Mouse (Mus musculus) activated CD4-positive, CD25-positive, alpha-beta regulatory T cell, adult 4 months (primary cell): ENCODE data around the gene AC129217.1. TPM values are rescaled to one million over a fixed set of nuclear protein-coding genes. Genes with fewer than 3 reads are reported as not detected.
"Not testable (repeated sequence)": the region's sequence is repeated elsewhere in the genome, so short reads cannot be mapped to it uniquely, and the experiment has no call there.

Experiments used
- ATAC-seq: one replicate; pipeline ENCODE4 v1.8.0; 2017
- polyA plus RNA-seq, 2 experiments: library from polyadenylated mRNA; unstranded; fragments of 100-300 nt; shearing (Covaris generic); gene quantifications; one replicate each; pipeline ENCODE4 v1.2.1; 2017

AC129217.1 gene
- polyA plus RNA-seq, 2 experiments from 2014 or later = not detected

DNA sequence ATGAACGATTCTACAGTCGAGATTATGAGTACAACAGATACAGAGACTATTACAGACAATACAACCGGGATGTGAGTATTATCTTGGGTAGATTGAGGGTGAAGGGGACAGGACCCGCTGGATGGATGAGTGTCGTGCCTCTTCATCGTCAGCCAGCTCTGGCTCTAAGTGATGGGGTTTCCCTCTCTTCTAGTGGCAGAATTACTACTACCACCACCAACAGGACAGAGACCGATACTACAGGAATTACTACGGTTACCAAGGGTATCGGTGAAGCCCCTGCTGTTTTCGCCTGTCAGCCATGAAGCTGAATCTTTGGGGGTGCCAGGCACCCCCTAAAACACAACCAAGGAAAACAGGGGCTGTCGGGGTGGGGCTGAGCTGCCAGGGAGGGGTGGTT lies 1.7 kb downstream of the AC129217.1 start:
- no peak for ATAC-seq

DNA sequence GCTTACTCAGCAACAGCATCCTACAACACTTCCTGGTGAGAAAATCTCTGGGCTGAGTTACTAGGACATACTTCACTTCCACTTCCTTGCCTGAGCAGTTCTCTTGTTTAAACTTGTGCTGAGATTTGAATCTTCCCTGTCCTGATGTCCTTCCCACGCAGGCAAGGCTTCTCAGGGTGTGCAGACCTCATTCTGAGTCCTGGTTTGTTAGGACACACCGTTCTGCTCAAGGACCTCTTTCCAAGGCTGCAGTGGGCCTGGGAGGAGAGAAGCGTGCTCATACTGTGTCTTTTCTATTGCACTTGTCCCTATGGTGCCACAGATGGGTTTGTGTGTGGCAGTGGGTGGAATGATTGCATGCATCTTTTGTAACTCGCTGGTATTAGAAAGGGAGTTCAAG lies 3.4 kb downstream of the AC129217.1 start:
- no peak for ATAC-seq

DNA sequence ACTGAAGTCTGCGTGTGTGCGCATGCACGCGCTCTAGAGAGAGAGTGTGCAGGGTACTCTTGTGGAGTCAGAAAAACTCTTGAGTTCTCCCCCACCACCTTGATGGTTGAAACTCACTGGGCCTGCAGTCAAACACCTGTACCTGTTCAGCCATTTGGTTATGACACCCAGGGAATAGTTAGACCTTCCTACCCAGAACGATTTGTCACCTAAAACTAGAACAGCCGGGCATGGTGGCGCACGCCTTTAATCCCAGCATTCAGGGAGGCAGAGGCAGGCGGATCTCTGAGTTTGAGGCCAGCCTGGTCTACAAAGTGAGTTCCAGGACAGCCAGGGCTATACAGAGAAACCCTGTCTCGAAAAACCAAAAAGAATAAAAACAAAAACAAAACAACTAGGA lies 6.8 kb downstream of the AC129217.1 start:
- ATAC-seq = not testable (repeated sequence)

DNA sequence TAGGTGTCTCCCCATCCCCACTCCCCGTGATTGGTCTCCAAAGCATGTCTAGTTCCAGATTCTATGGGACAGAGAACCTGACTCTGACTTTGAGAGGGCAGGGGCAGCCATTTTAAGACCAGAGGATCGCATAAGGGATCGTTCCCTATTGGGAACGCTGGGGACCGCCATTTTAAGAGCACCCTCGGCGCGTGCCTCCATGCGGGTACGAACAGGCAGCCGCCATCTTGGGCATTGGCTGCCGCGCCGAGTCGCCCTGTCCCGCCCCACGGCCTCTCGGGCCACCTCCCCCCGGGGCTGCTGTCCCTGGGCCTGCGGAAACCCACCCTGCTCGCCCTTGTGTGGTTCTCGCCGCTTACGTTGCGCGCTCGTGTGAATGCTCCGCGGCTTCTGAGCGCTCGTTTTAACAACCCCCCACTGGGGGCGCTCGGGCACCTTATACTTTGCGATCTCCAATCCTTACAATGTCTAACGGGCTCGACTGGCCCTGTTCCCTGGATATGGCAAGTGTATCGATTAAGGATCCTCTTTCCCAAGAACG lies 7.7 kb downstream of the AC129217.1 start, which contains the start of gene Bscl2:
TSS of gene Bscl2 (plus strand) at position 217 of the 541 bp plus-strand sequence.
- peak; percentile 67 for ATAC-seq

DNA sequence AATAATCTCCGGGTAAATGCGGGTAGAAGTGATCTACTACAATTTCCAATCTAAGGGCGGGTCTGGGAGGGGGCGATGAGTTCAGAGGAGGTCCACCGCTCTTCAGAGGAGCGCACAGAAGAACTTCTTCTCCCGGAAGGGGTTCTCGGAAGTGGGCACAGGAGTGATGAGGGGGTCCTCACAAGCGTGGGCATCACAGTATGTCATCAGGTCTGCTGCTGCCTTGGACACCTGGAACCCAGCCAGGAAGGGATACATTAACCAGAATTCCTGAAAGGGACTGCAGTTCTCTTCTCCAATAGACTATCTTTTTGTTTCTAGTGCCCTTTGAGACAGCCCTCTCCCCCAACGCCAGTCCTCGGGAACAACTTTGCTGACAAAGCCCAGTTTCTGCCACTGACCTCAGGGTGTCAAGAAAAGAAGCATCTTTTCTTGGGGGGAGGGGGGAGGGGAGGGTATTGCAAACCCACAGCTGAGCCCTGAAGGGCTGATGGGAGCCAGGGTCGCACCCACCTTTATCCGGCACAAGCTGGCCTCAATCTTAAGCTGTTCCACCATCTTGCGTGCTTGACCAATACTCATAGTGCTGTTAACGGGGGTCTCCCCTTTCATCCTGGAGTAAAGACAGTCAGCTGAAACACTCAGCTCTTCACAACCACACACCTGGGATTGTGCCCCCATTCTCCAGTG lies 8.6 kb downstream of the AC129217.1 start:
- ATAC-seq = no peak

DNA sequence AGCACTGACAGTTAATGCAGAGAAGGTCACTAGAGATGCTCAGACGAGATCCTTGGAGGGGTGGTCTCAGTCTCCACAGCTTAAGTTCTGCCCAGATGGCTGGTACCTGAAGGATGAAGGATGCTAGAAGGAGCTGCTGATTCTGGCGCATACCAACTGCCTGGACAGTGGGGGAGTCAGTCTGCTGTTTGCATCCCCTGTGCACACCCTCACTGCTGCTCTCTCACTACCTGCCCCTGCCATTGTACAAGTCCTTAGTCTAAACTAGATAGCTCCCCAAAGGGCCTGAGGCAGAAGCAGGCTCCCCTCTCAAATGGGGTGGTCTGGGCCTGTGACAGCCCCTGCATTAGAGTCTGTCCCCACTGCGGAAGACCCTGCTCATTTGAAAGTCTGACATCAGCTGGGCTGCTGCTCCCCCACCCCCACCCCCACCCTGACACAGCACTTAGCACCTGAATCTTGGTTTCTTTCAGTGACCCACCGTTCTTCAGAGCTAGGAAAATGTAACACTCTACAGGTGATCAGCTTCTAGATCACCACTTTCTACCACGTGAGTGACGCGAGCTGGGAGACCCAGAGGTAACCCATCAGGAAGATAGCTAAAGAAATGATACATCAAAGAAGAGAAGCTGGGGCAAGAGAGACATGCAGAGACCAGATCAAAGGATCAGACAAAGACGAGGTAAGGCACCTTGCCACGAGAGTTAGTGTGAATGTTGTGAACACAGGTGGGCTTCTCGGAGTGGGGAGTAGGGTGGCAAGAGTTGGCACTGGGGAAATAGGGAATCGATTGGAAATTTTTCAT lies 9.7 kb downstream of the AC129217.1 start, which contains the start of gene Gng3:
TSS of gene Gng3 (minus strand) at position 92 of the 805 bp plus-strand sequence.
- ATAC-seq = no peak

DNA sequence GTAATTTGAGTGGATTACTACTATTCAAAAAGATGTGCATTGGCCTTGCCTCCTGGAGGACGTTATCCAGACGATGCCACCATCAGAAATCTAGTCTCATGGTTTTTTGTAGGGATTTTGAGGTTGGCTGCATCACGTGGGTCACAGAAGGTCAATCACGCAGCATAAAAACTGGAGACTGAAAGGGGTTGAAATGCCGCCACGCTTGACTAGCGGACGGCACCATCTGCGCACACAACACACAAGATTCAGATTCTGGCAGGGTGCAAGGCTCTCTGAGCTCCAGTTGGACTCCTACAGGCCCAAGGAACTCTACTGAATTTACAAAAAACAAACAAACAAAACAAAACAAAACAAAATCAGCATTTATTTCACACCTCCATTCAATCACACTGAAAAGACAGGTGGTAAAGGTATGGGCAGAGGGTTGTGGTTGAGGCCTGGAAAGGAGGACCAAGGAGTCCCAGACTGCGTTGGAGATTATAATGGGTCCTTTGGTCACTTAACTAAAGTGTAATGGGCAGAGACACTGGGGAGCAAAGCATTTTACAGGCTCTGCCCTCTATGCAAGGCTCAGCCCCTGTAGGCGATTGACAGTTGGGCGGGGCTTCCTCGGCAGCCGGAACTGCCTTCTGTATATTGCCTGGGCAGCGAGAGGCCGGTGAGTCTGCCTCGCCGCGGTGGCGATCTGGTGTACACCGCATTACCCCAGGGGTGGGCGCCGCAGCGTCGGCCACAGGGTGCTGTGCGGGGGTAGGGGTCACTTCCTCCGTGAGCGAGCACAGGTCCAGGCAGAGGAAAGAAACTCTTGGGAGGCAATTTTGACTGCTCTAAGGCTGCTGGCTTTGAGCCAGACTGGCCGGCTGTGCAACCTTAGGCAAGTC lies 10.6 kb downstream of the AC129217.1 start:
- peak; percentile 17 for ATAC-seq

DNA sequence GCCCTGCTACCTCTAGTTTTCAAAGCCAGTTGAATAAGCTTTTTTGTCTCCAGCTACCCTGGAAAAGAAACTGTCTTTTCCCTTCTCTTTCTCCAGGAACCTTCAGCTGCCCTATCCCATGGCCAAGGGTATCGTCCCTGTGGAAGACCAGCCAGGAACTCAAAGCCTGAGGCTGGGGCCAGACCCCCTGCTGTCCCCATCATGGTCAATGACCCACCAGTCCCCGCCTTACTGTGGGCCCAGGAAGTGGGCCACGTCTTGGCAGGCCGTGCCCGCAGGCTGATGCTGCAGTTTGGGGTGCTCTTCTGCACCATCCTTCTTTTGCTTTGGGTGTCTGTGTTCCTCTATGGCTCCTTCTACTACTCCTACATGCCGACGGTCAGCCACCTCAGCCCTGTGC lies 11.4 kb downstream of the AC129217.1 start:
- no peak for ATAC-seq

DNA sequence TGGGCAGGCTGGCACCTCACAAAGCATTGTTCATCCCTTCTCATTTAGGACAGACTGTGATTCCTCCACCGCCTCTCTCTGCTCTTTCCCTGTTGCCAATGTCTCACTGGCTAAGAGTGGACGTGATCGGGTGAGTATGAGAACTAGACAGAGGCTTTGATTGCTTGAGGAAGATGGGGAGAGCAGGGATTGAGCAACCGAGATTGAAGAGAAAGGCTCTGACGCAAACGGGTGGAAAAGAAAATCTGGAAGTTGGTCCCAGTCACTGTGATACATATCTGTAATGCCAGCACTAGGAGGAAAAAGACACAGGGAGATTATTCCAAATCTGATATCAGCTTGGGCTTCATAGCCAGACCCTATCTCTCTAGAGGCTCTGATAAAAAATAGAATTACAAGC lies 13.4 kb downstream of the AC129217.1 start:
- no peak for ATAC-seq

DNA sequence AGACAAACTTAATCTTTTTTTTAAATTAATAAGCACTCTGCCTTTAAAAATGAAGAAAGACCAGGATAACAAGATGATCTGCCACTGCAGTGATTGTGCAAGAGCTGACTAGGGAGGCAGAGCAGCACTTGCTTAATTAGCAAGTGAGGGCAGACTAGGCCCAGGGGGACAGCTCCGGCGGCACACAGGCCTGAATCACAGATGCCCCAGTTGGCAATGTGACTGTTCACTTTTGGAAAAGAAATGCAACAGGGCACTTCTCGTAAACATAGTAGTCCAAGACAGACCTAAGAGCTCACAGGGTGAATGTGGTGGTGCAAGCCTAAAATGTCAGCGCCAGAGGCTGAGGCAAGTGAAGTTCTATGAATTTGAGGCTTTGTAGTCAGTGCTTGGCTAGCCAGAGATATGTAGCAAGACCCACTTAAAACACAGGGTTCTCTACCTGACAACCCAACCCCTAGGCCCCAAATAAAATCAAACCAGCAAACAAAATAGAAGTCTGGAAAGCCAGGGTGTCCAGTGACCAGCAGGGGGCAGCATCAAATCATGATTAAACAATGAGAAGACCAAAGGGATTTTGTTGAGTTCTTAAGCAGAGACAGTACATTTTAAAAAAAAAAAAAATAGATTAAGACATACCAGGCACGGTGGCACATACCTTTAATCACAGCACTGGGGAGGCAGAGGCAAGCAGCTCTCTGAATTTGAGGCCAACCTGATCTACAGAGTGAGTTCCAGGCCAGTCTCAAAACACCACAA lies 15.0 kb downstream of the AC129217.1 start:
- no peak for ATAC-seq

DNA sequence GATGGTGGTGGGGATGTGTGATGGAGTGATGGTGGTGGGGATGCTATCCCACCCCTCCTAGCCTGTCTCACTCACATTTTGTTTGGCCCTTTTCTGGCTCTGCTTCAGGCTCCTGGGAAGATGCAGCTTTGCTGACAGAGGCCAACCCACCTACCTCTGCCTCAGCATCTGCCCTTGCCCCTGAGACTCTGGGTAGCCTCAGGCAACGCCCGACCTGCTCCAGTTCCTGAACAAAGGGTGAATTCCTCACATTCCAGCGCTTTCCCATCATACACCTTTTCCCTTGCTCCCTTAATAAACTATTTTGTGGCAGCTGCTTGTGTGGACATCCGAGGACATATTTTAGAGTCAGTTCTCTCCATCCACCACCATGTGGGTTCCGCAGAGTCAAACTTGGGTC lies 18.8 kb downstream of the AC129217.1 start:
- no peak for ATAC-seq

DNA sequence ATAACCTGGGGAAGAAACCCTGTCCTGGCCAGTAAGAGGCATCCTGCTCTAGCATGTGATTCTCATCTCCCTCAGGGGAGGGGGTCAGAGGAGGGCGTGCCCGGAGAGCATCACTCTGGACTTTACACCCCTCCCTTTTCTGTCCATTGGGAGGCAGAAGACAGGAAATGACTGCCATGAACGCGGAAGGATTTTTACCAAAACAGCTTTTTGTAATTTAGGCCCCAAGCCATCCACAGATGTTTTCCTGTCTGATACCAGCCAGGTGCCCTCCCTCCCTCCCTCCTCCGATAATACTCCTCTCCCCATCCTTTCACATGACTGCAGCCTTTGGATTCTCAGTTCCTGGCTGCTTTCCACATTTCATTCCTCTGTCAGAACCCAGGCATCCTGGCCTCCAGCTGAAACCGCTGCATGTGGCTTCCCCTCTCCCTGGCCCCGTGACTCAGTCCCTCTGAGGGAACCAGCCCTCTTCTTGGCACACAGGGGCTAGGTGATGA lies 20.9 kb downstream of the AC129217.1 start, which contains the start of gene Lrrn4cl:
TSS of gene Lrrn4cl (plus strand) at position 367 of the 500 bp plus-strand sequence.
- ATAC-seq = no peak

DNA sequence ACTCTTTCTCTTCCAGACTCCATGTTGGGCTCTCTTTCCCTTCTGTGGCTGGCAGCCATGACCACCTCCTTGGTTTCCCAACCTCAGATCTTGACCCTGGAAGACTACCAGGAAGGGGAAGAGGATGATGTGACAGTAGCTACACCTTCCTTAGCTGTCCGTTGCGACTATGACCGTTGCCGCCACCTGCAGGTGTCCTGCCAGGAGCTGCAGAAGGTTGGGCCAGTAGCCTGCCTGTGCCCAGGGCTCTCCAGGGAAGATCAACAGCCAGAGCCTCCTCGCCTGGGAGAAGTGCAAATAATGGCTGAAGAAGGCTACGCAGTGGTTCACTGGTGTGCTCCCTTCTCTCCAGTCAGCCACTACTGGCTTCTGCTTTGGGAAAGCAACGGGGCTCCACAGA lies 22.1 kb downstream of the AC129217.1 start:
- ATAC-seq = no peak

DNA sequence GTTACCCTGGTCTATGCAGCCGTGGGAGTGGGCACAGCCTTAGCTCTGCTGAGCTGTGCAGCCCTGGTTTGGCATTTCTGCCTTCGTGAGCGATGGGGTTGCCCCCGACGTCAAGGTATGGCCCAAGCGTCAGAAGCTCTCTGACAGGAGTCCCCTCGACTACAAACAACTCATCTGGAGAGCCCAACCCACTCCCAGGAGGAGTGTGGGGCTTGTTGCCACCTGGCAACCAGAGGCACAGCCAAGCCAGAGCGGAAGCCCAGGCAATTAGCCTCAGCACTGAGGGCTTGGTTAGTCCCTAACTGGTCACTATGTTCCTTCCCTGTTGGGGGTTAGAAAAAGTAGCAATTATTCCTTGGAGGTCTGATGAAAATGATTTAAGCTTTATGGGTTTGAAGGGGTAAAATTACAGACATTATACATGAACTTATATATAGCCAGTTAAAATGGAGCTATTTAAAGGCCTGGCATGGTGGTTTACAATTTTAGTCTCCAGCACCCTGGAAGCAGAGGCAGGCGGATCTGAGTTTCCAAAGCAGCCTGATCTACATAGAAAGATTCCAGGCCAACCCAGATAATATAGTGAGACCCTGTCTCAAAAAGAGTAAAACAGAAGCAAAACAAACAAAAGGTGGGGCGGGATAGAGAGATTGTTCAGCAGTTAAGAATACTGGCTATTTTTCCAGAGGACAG lies 22.8 kb downstream of the AC129217.1 start:
- no peak for ATAC-seq

DNA sequence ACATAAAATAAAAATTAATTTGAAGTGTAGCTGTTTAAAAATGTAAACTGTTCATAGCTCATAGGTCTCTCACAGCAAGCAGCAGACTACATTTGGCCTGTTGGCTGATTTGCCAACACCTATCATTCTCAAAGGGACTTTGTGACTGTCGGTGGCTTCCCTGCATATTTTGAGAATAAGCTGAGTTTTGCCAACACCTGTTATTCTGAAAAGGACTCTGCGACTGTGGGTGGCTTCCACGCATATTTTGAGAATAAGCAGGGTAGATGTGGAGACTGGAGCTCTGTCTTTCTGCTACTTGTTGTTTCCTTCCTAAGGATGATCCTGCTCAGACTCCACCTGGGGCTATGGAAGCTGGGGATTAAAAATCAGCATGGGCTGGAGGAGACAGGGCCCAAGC lies 23.5 kb downstream of the AC129217.1 start:
- ATAC-seq = no peak

DNA sequence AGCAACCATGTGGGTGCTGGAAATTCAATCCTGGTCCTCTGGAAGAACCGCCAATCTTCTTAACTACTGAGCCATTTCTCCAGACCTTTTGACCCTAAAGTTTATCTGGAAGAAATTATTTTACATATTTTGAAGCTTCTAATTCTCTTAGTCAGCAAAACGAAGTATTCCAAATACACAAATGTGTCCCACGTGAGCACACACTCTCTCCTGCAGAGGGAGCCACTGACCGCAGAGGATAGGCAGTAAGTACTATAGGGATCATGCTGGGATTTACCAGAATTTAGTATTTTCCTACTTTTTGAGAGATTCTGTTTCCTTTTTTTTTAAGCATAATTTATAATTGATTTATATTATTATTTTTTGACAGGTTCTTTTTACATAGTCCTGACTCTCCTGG lies 28.1 kb downstream of the AC129217.1 start:
- ATAC-seq = no peak

DNA sequence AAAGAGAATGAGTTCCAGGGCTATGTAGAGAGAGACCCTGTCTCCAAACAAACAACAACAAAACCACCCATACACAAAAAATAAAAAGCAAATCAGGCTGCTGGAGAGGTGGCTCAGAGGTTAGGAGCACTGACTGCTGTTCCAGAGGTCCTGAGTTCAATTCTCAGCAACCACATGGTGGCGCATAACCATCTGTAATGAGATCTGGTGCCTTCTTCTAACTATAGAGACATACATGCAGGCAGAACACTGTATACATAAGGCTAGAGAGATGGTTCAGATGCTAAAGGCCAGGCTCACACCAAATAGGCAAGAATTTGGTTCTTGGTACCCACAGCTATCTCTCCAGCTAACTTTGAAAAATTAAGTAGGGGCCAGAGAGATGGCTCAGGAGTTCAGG lies 29.4 kb downstream of the AC129217.1 start:
- no peak for ATAC-seq

DNA sequence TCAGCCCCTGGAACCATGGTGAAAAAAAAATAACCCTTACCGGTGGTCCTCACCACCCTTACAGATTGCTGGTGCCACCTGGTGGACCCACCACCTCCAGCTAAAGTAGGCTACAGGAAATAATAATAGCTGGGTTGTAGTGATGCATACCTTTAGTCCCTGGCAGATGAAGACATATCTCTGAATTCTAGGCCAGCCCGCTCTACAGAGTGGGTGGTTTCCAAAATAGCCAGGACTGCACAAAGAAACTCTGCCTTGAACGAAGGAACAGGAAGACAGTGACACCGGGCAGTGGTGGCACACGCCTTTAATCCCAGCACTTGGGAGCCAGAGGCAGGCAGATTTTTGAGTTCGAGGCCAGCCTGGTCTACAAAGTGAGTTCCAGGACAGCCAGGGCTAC lies 34.7 kb downstream of the AC129217.1 start:
- ATAC-seq = no peak

DNA sequence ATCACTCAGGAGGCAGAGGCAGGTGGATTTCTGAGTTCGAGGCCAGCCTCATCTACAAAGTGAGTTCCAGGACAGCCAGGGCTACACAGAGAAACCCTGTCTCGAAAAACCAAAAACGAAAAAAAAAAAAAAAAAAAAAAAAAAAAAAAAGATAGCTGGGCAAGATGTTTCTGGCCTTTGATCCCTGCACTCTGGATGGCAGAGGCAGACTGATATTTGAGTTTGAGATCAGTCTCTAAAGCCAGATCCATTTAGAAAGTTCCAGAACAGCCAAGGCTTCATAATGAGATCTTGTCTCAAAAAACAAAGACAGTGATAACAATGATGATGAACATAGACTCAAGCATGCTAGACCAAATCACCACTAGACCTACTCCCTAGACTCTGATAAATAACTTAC lies 40.8 kb downstream of the AC129217.1 start:
- not testable (repeated sequence) for ATAC-seq

DNA sequence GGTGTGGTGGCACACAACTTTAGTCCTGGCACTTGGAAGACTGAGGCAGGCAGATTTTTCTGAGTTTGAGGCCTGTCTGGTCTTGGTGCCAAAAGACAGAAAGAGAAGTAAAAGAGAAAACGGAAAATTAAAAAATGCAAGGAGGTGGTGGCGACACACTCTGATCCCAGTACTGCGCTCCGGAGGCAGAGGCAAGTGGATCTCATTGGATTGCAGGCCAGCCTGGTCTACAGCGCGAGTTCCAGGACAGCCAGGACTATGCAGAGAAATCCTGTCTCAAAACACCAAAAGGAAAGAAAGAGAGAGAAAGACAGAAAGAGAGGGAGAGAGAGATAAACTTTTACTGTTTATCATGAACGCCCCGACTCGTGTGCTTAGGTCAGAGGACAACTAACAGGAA lies 41.3 kb downstream of the AC129217.1 start:
- ATAC-seq = no peak
